Mouse (Mus musculus): Measurements from ENCODE around the gene Zfp14. TPM values are rescaled to one million over a fixed set of nuclear protein-coding genes. Genes with fewer than 3 reads are reported as not detected.

Zfp14 gene
- polyA plus RNA-seq, 1 experiment from 2014 or later = 0.60 TPM

DNA sequence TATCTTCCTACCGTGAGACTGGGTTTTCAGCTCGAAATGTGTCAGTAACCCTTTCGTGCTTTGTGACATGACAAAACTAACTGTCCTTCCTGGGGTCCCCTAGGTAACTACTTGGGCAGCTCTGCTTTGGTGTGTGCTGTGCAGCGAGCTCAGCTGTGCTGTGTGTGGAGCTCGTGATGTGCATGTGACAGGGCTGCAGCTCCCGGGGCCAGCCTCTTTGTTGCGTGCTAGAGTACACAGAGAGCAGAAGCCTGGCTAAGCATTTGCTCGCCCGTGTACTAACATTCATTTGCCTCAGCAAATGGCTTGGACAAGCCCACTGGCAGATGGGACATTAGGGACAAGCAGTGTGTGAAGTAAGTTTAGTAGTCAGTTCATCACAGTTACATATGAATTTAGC is 57.8 kb downstream of the Zfp14 start:
- Histone ChIP-seq H3K9ac (no peak overlapping the region), H3K27me3 (replicated peaks) (no peaks in the 10 kb centered on the region), H3K9me3 (replicated peaks) (0 out of 2 replicates have a peak, but pooled peaks cover 3% of the 10 kb centered on the region), H3K27ac (no peak overlapping the region), H3K36me3 (peaks cover 83% of the 10 kb centered on the region), H3K4me2 (no peak overlapping the region), H3K4me1 (peaks cover 3% of the 10 kb centered on the region; the same call in 1 of the 2 replicates), H3K4me3 (no peak overlapping the region)
- WGBS (ENCODE audit: insufficient replicate concordance) = 89% methylated on average over 9 of the region's 9 CpGs
- ATAC-seq = no peak

- H3K27me3 ChIP-seq (replicated peaks) = no peaks in the 10 kb centered on the region
- H3K9ac ChIP-seq = no peak overlapping the region
- 91% methylated on average over 8 of the region's 8 CpGs for WGBS (ENCODE audit: insufficient replicate concordance)
- H3K36me3 ChIP-seq = peaks cover 82% of the 10 kb centered on the region
- H3K4me3 ChIP-seq = no peak overlapping the region
- ATAC-seq = no peak
- no peak overlapping the region for H3K27ac ChIP-seq
- peaks cover 3% of the 10 kb centered on the region for H3K4me1 ChIP-seq
- H3K9me3 ChIP-seq (replicated peaks) = 0 out of 2 replicates have a peak, but pooled peaks cover 3% of the 10 kb centered on the region
- H3K4me2 ChIP-seq = no peak overlapping the region
Measured at GRCm38 (mm10) chr7:29992698-29993097, 58.5 kb downstream of the Zfp14 start.

DNA sequence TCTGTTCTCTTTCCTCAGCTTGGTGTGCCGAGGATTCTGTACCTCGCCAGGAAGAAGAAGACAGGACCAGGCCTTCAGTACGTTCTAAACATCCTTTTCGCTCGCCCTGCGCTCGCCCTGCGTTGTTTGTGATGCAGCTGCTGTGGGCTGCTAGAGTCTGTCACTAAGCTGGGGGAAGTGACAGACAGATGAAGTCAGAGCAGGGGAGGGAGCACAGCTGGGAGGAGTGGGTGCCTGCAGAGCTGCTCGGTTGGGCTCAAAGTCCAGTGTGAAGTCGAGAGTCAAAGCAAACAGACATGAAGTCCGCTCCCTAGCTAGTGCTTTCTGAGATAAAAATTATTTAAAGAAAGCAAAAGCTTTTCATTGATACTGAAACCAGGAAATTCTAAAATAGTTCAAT is 62.1 kb downstream of the Zfp14 start:
- Histone ChIP-seq H3K4me2 (no peak overlapping the region), H3K36me3 (peaks cover 70% of the 10 kb centered on the region), H3K9me3 (replicated peaks) (0 out of 2 replicates have a peak, but pooled peaks cover 3% of the 10 kb centered on the region), H3K27ac (no peak overlapping the region), H3K4me1 (peaks cover 23% of the 10 kb centered on the region), H3K4me3 (no peak overlapping the region), H3K27me3 (replicated peaks) (no peaks in the 10 kb centered on the region), H3K9ac (no peak overlapping the region)
- peak; percentile 64 for ATAC-seq
- WGBS (ENCODE audit: insufficient replicate concordance) = 75% methylated on average over 11 of the region's 11 CpGs

DNA sequence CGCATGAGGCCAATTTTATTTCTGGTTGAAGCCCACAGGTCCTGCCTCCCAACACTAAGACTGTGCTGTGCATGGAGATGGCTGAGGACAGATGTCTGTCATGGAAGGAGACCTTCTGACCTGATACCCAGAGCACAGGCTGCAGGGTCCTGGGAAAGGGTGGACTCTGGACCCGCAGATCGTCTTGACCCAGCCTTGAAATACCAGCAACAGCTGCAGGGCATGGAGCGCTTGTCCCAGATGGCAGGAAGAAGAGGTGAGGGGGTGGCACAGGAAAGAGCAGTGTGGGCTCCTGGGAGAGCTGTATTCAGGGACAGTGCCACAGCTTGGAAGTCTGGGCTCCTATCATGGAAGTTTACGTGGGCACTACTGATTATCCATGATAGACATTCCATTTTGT is 63.6 kb downstream of the Zfp14 start:
- 88% methylated on average over 5 of the region's 5 CpGs for WGBS (ENCODE audit: insufficient replicate concordance)
- H3K4me2 ChIP-seq = no peak overlapping the region
- no peaks in the 10 kb centered on the region for H3K9me3 ChIP-seq (replicated peaks)
- H3K27me3 ChIP-seq (replicated peaks) = no peaks in the 10 kb centered on the region
- ATAC-seq = no peak
- H3K9ac ChIP-seq = no peak overlapping the region
- H3K36me3 ChIP-seq = peaks cover 57% of the 10 kb centered on the region
- H3K4me1 ChIP-seq = peaks cover 31% of the 10 kb centered on the region
- H3K27ac ChIP-seq = no peak overlapping the region
- H3K4me3 ChIP-seq = no peak overlapping the region

Small RNA genes within 50 kb of the gene (microRNA-seq; reads per million reads assigned to microRNA genes)
- not detected for gene Gm23368

Other genes starting within 250 kb of the Zfp14 start
- 5.5 and 6.6 TPM in 2 replicates for gene Zfp790, start 235.3 kb downstream of the Zfp14 start, polyA plus RNA-seq (2016; fragmentation: Nextera tagmentation; extraction: Ambion mirVana)
- 2.1 and 2.4 TPM in 2 replicates for gene Zfp940, start 197.7 kb downstream of the Zfp14 start, polyA plus RNA-seq (2016; fragmentation: Nextera tagmentation; extraction: Ambion mirVana)
- 1.9 TPM in 2 replicates for gene Zfp420, start 191.4 kb downstream of the Zfp14 start, polyA plus RNA-seq (2016; fragmentation: Nextera tagmentation; extraction: Ambion mirVana)
- 2.6 and 3.4 TPM in 2 replicates for gene Zfp27, start 144.8 kb downstream of the Zfp14 start, polyA plus RNA-seq (2016; fragmentation: Nextera tagmentation; extraction: Ambion mirVana)
- gene Zfp383, start 143.2 kb downstream of the Zfp14 start, polyA plus RNA-seq (2016; fragmentation: Nextera tagmentation; extraction: Ambion mirVana) = 0.54 and 0.55 TPM in 2 replicates
- 3.6 and 4.8 TPM in 2 replicates for gene Zfp74, start 97.3 kb downstream of the Zfp14 start, polyA plus RNA-seq (2016; fragmentation: Nextera tagmentation; extraction: Ambion mirVana)
- gene Zfp568, start 67.4 kb downstream of the Zfp14 start, polyA plus RNA-seq (2016; fragmentation: Nextera tagmentation; extraction: Ambion mirVana) = 13.4 and 14.2 TPM in 2 replicates
- gene Zfp82, start 21.5 kb upstream of the Zfp14 start, polyA plus RNA-seq (2016; fragmentation: Nextera tagmentation; extraction: Ambion mirVana) = 1.8 and 2.0 TPM in 2 replicates
- gene Gm26920, start 39.0 kb upstream of the Zfp14 start, polyA plus RNA-seq (2016; fragmentation: Nextera tagmentation; extraction: Ambion mirVana) = 0.41 and 0.99 TPM in 2 replicates
- 3.0 and 3.3 TPM in 2 replicates for gene Zfp566, start 39.1 kb upstream of the Zfp14 start, polyA plus RNA-seq (2016; fragmentation: Nextera tagmentation; extraction: Ambion mirVana)
- gene Zfp260, start 43.4 kb upstream of the Zfp14 start, polyA plus RNA-seq (2016; fragmentation: Nextera tagmentation; extraction: Ambion mirVana) = 22.6 and 24.3 TPM in 2 replicates
- gene Zfp382, start 70.6 kb upstream of the Zfp14 start, polyA plus RNA-seq (2016; fragmentation: Nextera tagmentation; extraction: Ambion mirVana) = 2.5 and 3.0 TPM in 2 replicates
- gene Zfp146, start 118.4 kb upstream of the Zfp14 start, polyA plus RNA-seq (2016; fragmentation: Nextera tagmentation; extraction: Ambion mirVana) = 6.8 and 6.9 TPM in 2 replicates
- gene Cox7a1, start 132.8 kb upstream of the Zfp14 start, polyA plus RNA-seq (2016; fragmentation: Nextera tagmentation; extraction: Ambion mirVana) = 4.4 and 6.2 TPM in 2 replicates
- 42.6 and 49.2 TPM in 2 replicates for gene Capns1, start 147.4 kb upstream of the Zfp14 start, polyA plus RNA-seq (2016; fragmentation: Nextera tagmentation; extraction: Ambion mirVana)
- gene Polr2i, start 180.6 kb upstream of the Zfp14 start, polyA plus RNA-seq (2016; fragmentation: Nextera tagmentation; extraction: Ambion mirVana) = 73.4 and 79.5 TPM in 2 replicates
- 75.0 and 77.3 TPM in 2 replicates for gene Tbcb, start 180.9 kb upstream of the Zfp14 start, polyA plus RNA-seq (2016; fragmentation: Nextera tagmentation; extraction: Ambion mirVana)
- gene Ovol3, start 184.3 kb upstream of the Zfp14 start, polyA plus RNA-seq (2016; fragmentation: Nextera tagmentation; extraction: Ambion mirVana) = not detected in 2 replicates
- gene Thap8, start 228.7 kb upstream of the Zfp14 start, polyA plus RNA-seq (2016; fragmentation: Nextera tagmentation; extraction: Ambion mirVana) = 0.28 TPM in 1 of 2 replicates, not detected in the other
- gene Wdr62, start 229.0 kb upstream of the Zfp14 start, polyA plus RNA-seq (2016; fragmentation: Nextera tagmentation; extraction: Ambion mirVana) = 11.5 and 11.9 TPM in 2 replicates
- gene Clip3, start 240.3 kb upstream of the Zfp14 start, polyA plus RNA-seq (2016; fragmentation: Nextera tagmentation; extraction: Ambion mirVana) = 3.2 and 4.8 TPM in 2 replicates